Mouse (Mus musculus) heart, embryonic 13.5 days (tissue): ENCODE measurements around the gene Mrps18a. TPM values are rescaled to one million over a fixed set of nuclear protein-coding genes. Genes with fewer than 3 reads are reported as not detected.

Experiments
- ATAC-seq: fragments of 200-750 bp; cut with Nextera tagmentation; 2 replicates; pipeline ENCODE4 v1.8.0; 2017; ENCODE audit warnings: moderate TSS enrichment; ENCODE audit not compliant: insufficient number of reproducible peaks, low FRiP score, low TSS enrichment; ENCODE audit errors: extremely low read depth
- H3K27ac ChIP-seq: fragments of 300-500 bp; sonication (generic); replicated peaks from 2 replicates; pipeline ENCODE4 v1.5.1; 2015; ENCODE audit warnings: moderate library complexity, mild to moderate bottlenecking, inconsistent platforms
- H3K27me3 ChIP-seq: fragments of 300-500 bp; sonication (generic); replicated peaks from 2 replicates; pipeline ENCODE4 v1.6.1; 2015; ENCODE audit warnings: mild to moderate bottlenecking, inconsistent platforms
- H3K36me3 ChIP-seq: fragments of 300-500 bp; sonication (generic); 2 replicates; pipeline ENCODE4 v1.6.1; 2015; ENCODE audit warnings: mild to moderate bottlenecking, inconsistent platforms
- H3K4me1 ChIP-seq: fragments of 300-500 bp; sonication (generic); 2 replicates; pipeline ENCODE4 v1.6.1; 2015; ENCODE audit warnings: inconsistent platforms
- H3K4me2 ChIP-seq: fragments of 300-500 bp; sonication (generic); 2 replicates; pipeline ENCODE4 v1.6.1; 2015; ENCODE audit warnings: inconsistent platforms, mild to moderate bottlenecking, moderate library complexity
- H3K4me3 ChIP-seq: fragments of 300-500 bp; sonication (generic); 2 replicates; pipeline ENCODE4 v1.5.1; 2015; ENCODE audit warnings: moderate library complexity, mild to moderate bottlenecking, inconsistent platforms
- H3K9ac ChIP-seq: fragments of 300-500 bp; sonication (generic); 2 replicates; pipeline ENCODE4 v1.6.1; 2015; ENCODE audit warnings: inconsistent platforms, mild to moderate bottlenecking, moderate library complexity
- H3K9me3 ChIP-seq: fragments of 300-500 bp; sonication (generic); 2 replicates; pipeline ENCODE4 v1.6.1; 2016; ENCODE audit warnings: inconsistent platforms
- WGBS: fragments of 180-500 bp; shearing (Covaris S2); methylation state at CpG from one replicate; pipeline ENCODE4 v1.1.7; 2015; ENCODE audit warnings: mixed read lengths; 5-methylcytosine and 5-hydroxymethylcytosine counted together
- polyA plus RNA-seq: library from polyadenylated mRNA; unstranded; fragments of >200 nt; fragmentation: Nextera tagmentation; extraction: Ambion mirVana; gene quantifications from 2 replicates; pipeline ENCODE4 v1.2.1, GENCODE M21; 2015

Mrps18a gene
- polyA plus RNA-seq, 1 experiment from 2014 or later: 123 TPM

DNA sequence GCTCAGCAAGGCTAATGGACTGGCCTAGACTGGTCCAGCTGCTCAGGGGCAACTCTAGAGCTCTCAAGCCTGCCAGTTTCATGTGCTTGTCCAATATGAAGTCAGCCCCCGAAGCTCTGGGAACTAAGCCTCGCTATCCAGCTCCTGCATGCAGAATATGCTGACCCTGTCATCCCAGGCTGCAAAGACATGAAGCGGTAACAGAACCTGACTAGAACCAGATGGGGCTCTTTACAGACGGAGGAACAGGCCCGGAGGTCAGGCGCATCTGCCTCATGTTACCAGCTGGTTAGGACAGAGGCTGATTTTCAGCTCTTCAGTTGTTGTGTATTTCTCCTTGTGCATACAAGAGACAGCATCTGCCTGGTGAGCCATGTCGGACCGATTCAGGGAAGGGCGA, 8.9 kb upstream of the Mrps18a start:
- no peak overlapping the region for H3K4me2 ChIP-seq
- WGBS: 77% methylated on average over 9 of the region's 9 CpGs
- peaks cover 5% of the 10 kb centered on the region for H3K27me3 ChIP-seq
- peaks cover 17% of the 10 kb centered on the region for H3K4me1 ChIP-seq
- H3K9me3 ChIP-seq: no peaks in the 10 kb centered on the region
- H3K36me3 ChIP-seq: no peaks in the 10 kb centered on the region
- H3K4me3 ChIP-seq: no peak overlapping the region
- no peak overlapping the region for H3K27ac ChIP-seq
- no peak overlapping the region for H3K9ac ChIP-seq
- ATAC-seq: no peak

DNA sequence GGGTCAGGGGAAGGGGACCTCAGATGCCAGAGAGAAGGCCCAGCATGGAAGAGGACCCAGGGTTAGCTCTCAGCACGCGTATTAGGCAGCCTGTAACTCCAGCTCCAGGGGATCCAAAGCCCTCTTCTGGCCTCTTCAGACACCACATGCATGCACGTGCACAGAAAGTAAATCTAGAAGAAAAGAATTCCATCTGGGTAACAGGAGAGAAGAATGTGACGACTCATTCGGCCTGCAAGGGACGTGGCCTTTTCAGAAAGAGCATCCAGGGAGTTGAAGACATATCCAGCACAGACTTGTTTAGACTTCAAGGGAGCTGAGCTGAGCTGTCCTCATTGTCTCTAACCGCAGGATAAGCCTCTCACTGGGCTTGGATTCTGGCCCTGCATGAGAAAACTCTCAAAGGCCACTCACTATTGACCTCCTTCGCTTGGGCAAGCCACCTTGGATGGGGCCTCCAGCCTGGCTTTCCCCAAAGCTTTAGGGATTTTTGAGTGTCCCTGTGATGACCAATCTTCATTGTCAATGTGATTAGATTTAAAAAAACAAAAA, 8.1 kb upstream of the Mrps18a start:
- WGBS: 65% methylated on average over 8 of the region's 8 CpGs
- no peaks in the 10 kb centered on the region for H3K36me3 ChIP-seq
- H3K4me1 ChIP-seq: peaks cover 17% of the 10 kb centered on the region
- H3K4me2 ChIP-seq: no peak overlapping the region
- H3K27me3 ChIP-seq: peaks cover 12% of the 10 kb centered on the region
- no peak overlapping the region for H3K27ac ChIP-seq
- no peaks in the 10 kb centered on the region for H3K9me3 ChIP-seq
- no peak overlapping the region for H3K4me3 ChIP-seq
- ATAC-seq: no peak
- no peak overlapping the region for H3K9ac ChIP-seq

DNA sequence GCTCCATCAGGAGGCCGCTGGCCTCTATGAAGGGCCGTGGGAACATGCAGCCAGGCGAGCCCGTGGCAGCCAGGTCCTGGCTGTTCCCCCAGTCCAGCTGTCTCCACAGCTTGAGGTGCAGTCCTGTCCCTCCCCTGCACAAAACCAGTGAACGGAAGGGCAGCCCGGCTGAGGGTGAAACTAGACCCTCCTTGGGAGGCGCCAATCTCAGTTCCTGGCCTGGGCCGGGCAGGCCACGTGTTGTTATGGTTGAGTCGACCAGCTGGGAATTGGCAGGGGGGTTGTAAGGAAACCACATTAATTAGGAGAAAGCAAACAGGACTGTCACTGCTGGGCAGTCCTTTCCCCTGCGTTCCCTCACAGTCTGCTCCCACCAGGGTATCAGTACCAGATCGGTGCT, 6.3 kb upstream of the Mrps18a start:
- Histone ChIP-seq H3K9me3 (no peaks in the 10 kb centered on the region), H3K27ac (peak overlapping the region; percentile 41; the same call in 1 of the 2 replicates), H3K4me1 (peaks cover 10% of the 10 kb centered on the region), H3K36me3 (no peaks in the 10 kb centered on the region), H3K4me2 (peak overlapping the region; percentile 35), H3K27me3 (peaks cover 23% of the 10 kb centered on the region), H3K9ac (peak overlapping the region; percentile 48; the same call in 1 of the 2 replicates), H3K4me3 (no peak overlapping the region)
- ATAC-seq: 0 out of 2 replicates have a peak, but pooled peaks have one; percentile 25
- WGBS: 26% methylated on average over 12 of the region's 12 CpGs

DNA sequence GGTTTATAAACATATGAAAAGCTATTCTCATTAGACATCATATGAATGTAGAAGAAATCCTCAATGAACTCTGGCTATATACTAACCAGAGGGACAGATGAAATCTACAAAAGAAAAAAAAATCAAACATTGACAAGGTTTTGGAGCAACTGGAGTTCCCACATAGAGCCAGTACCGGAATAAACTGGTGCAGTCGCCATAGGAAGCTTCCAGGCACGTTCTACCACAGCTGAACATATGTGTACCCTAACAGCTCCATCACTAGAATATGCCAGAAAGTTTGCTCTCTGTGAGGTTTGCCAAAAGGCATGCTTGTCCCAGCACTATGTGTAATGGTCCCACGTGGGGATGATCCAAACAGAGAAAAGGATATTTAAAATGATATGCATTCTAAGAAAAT, 2.5 kb upstream of the Mrps18a start:
- Histone ChIP-seq H3K9me3 (no peaks in the 10 kb centered on the region), H3K36me3 (no peaks in the 10 kb centered on the region), H3K27me3 (peaks cover 29% of the 10 kb centered on the region), H3K27ac (no peak overlapping the region), H3K4me1 (peaks cover 21% of the 10 kb centered on the region), H3K9ac (no peak overlapping the region), H3K4me3 (no peak overlapping the region), H3K4me2 (no peak overlapping the region)
- WGBS: 62% methylated on average over 4 of the region's 4 CpGs
- no peak for ATAC-seq

DNA sequence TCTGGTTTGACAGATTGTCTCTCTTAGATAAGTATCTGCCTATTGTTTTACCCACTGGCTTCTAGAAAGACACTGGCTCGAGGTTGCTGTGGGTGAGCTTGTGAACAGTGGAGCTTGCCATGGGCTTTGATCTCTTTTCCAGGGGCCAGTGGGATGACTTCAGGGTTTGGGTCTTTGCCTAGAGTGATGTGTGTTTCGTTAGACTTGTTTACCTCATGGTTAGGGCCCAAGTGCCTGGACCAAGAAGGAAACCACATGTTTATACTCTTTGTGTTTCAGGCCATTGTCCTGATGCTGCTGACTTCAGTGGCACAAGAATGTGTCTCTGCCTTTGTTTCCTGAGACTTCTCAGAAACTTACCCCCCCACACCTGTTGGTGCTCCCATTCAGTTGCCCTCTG, 4.7 kb downstream of the Mrps18a start:
- ATAC-seq: no peak
- H3K27me3 ChIP-seq: no peaks in the 10 kb centered on the region
- no peaks in the 10 kb centered on the region for H3K9me3 ChIP-seq
- H3K4me1 ChIP-seq: peaks cover 32% of the 10 kb centered on the region
- H3K36me3 ChIP-seq: peaks cover 40% of the 10 kb centered on the region
- no peak overlapping the region for H3K27ac ChIP-seq
- 58% methylated on average over 2 of the region's 2 CpGs for WGBS
- no peak overlapping the region for H3K9ac ChIP-seq
- H3K4me3 ChIP-seq: no peak overlapping the region
- no peak overlapping the region for H3K4me2 ChIP-seq

DNA sequence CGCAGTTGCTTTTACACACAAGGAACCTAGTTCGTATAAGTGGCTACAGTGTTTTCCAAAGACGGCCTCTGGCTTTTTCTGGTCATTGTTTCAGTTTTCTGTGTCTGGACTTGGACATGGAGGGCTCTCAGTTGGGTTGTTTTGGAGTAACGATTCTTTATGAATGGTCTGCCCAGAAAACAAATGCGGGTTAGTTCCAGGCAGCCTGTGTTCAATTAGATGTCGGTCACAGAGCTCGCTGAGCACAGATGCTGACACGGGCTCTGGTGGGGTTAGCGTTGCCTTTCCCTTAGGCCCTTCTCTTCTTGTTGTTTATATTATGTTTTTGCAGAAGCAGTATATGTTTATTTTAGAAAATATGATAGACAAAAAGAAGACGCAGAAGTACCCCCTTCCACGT, 5.4 kb downstream of the Mrps18a start:
- WGBS: 92% methylated on average over 11 of the region's 11 CpGs
- Histone ChIP-seq H3K9ac (no peak overlapping the region), H3K36me3 (peaks cover 42% of the 10 kb centered on the region), H3K27ac (no peak overlapping the region), H3K4me1 (peaks cover 32% of the 10 kb centered on the region), H3K9me3 (no peaks in the 10 kb centered on the region), H3K4me3 (no peak overlapping the region), H3K27me3 (no peaks in the 10 kb centered on the region), H3K4me2 (no peak overlapping the region)
- no peak for ATAC-seq

DNA sequence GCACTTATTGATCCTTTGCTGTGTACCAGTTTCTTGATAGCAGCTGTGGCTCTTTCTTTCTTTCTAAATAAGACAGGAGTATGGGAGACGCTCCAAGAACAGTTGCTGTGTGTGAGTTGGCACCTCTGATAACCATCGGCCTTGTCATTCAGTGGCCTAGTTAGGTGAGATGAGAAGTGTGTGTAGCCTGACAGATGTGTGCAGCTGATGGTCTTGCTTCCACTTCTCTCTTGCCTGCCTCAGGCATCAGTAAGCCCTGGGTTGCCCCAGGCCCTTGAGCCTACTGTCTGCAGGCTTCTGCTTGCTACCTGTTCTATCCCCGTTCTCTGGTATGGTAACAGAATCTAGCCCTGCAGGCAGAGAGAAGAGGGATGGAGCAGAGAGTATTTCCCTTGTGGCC, 6.1 kb downstream of the Mrps18a start:
- 73% methylated on average over 3 of the region's 3 CpGs for WGBS
- H3K36me3 ChIP-seq: peaks cover 42% of the 10 kb centered on the region
- peaks cover 25% of the 10 kb centered on the region for H3K4me1 ChIP-seq
- H3K9me3 ChIP-seq: no peaks in the 10 kb centered on the region
- no peak overlapping the region for H3K4me2 ChIP-seq
- ATAC-seq: no peak
- H3K9ac ChIP-seq: no peak overlapping the region
- H3K27me3 ChIP-seq: no peaks in the 10 kb centered on the region
- H3K27ac ChIP-seq: no peak overlapping the region
- H3K4me3 ChIP-seq: no peak overlapping the region

DNA sequence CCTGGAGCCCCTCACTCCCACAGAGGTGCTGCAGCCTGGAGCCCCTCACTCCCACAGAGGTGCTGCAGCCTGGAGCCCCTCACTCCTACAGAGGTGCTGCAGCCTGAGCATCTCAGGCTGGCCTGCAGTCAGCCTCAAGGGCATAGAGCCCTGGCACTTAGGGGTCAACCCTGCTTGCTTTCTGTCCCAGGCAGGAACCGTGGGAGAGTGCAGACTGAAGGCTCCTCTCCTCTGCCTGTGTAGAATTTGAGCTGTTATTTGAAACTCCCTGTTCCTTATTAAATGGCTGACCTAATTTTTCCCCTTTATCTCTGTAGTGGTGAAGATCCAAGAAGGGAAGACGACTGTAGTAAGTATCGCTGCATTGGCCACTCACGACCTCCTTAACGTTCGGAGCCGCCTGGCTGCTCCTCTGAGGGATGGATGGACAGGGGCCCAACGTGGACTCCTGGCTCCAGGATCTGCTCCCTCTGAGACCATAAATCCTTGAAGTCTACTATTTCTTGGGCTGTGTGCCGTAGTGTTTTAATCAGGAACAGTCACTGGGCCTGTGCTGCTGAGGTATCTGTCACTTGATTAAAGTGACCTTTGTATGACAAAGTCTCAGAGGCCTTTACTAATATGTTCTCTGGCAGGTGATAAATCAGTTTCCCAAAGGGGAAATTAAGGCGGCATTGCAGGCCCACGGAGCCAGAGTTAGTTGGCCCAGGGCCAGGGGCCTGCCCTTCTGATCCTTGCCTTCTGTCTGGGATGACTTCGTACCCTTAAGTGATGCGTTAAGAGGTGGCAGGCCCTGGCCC, 7.0 kb downstream of the Mrps18a start:
- H3K27ac ChIP-seq: 0 out of 2 replicates have a peak overlapping the region, but pooled peaks have one; percentile 28
- peaks cover 29% of the 10 kb centered on the region for H3K4me1 ChIP-seq
- H3K9ac ChIP-seq: 0 out of 2 replicates have a peak overlapping the region, but pooled peaks have one; percentile 44
- H3K36me3 ChIP-seq: peaks cover 50% of the 10 kb centered on the region
- no peak for ATAC-seq
- H3K9me3 ChIP-seq: no peaks in the 10 kb centered on the region
- 65% methylated on average over 13 of the region's 13 CpGs for WGBS
- H3K27me3 ChIP-seq: no peaks in the 10 kb centered on the region
- H3K4me2 ChIP-seq: no peak overlapping the region
- no peak overlapping the region for H3K4me3 ChIP-seq

DNA sequence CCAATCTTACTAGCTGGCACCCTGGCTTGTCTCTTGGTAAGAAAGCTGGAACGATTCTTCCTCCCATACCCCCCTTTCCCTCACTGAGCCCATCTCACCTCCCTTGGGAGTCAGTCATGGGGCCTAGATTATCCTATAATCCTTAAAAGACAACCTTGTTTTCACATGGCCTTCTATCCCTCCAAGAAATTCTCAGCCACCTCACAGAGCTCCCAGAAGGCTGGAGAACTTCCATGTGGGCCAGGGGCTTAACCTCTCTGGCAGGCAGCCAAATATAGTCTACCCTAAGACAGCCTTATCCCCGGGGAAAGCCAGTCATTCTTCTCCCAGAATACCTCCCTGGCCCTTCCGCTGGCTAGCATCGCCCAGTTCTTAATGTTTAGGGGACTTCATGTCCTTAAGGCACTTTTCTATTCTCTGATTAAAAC, 7.7 kb downstream of the Mrps18a start:
- ATAC-seq: no peak
- 60% methylated on average over 4 of the region's 4 CpGs for WGBS
- H3K27me3 ChIP-seq: no peaks in the 10 kb centered on the region
- H3K4me3 ChIP-seq: no peak overlapping the region
- no peak overlapping the region for H3K9ac ChIP-seq
- H3K36me3 ChIP-seq: peaks cover 56% of the 10 kb centered on the region
- 0 out of 2 replicates have a peak overlapping the region, but pooled peaks have one; percentile 28 for H3K27ac ChIP-seq
- no peaks in the 10 kb centered on the region for H3K9me3 ChIP-seq
- H3K4me2 ChIP-seq: no peak overlapping the region
- H3K4me1 ChIP-seq: peaks cover 34% of the 10 kb centered on the region

DNA sequence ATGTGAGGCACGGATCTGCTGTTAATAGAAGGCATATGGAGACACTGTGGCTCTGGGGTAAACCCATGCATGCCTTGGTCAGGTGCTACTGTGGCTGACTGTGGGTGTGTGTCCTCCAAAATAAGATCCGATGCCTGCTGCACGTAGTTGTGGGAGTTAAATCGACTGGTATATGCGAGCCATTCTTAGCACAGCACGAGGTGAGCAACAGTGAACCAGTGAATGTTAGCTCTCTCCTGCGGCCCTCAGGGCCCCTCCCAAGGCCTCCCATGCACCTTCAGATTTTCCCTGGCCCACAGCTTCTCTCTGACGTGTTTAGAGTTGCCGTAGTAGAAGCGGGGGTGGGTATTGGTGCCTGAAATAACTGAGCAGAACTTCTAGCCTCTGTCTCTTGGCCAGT, 8.9 kb downstream of the Mrps18a start:
- H3K27me3 ChIP-seq: no peaks in the 10 kb centered on the region
- no peak overlapping the region for H3K27ac ChIP-seq
- no peak overlapping the region for H3K9ac ChIP-seq
- 73% methylated on average over 10 of the region's 10 CpGs for WGBS
- H3K4me3 ChIP-seq: no peak overlapping the region
- peaks cover 41% of the 10 kb centered on the region for H3K4me1 ChIP-seq
- ATAC-seq: no peak
- H3K36me3 ChIP-seq: peaks cover 68% of the 10 kb centered on the region
- H3K4me2 ChIP-seq: no peak overlapping the region
- no peaks in the 10 kb centered on the region for H3K9me3 ChIP-seq

DNA sequence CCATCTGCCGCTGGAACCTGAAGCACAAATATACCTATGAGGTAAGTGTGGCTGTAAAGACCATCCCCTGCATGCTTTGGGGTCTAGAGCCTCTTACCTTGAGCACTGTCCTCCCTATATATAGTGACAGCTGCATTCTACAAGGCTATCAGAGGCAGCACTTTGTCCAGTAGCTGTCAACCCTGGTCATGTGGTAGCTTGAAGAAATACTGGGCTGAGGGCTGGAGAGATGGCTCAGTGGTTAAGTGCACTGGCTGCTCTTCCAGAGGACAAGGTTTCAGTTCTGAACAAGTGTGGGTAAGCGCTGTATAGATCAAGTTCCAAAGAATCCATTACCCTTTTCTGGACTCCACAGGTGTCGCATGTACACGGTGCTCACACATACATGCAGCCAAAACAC, 12.0 kb downstream of the Mrps18a start:
- H3K27me3 ChIP-seq: no peaks in the 10 kb centered on the region
- ATAC-seq: no peak
- peaks cover 26% of the 10 kb centered on the region for H3K4me1 ChIP-seq
- H3K9ac ChIP-seq: no peak overlapping the region
- peaks cover 86% of the 10 kb centered on the region for H3K36me3 ChIP-seq
- no peaks in the 10 kb centered on the region for H3K9me3 ChIP-seq
- H3K4me2 ChIP-seq: no peak overlapping the region
- WGBS: 90% methylated on average over 4 of the region's 4 CpGs
- H3K4me3 ChIP-seq: no peak overlapping the region
- no peak overlapping the region for H3K27ac ChIP-seq

DNA sequence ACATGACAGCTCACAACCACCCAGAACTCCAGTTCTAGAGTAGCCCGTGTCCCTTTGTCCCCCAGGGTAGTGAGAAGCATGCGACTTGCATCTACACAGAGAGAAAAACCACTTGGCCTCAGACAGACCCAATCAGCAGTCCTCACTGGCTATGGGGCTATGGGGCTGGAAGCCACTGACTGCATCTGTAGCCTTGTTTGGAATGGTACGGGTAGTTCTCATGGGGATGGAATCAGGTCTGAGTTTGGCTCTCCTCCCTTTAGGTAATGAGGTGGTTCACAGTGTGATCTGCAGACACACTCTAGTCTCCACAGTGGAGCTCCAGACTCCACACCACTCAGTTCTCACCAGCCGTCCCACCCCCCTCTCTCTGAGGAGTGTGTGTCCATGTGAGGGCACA, 12.5 kb downstream of the Mrps18a start:
- peaks cover 22% of the 10 kb centered on the region for H3K4me1 ChIP-seq
- no peaks in the 10 kb centered on the region for H3K27me3 ChIP-seq
- no peak overlapping the region for H3K4me3 ChIP-seq
- no peak overlapping the region for H3K27ac ChIP-seq
- no peak overlapping the region for H3K4me2 ChIP-seq
- peaks cover 86% of the 10 kb centered on the region for H3K36me3 ChIP-seq
- no peak overlapping the region for H3K9ac ChIP-seq
- 88% methylated on average over 4 of the region's 4 CpGs for WGBS
- no peaks in the 10 kb centered on the region for H3K9me3 ChIP-seq
- no peak for ATAC-seq
